Mouse (Mus musculus) liver, embryonic 14.5 days (tissue): ENCODE results near the gene Gsap.

Experiments
- CTCF ChIP-seq: IDR thresholded peaks from 2 replicates; pipeline ENCODE4 v1.5.1; 2016; ENCODE audit warnings: antibody characterized with exemption, low read depth, control low read depth
- EP300 ChIP-seq: IDR thresholded peaks from 2 replicates; pipeline ENCODE4 v1.6.1; 2016; ENCODE audit warnings: antibody characterized with exemption, low read depth

DNA sequence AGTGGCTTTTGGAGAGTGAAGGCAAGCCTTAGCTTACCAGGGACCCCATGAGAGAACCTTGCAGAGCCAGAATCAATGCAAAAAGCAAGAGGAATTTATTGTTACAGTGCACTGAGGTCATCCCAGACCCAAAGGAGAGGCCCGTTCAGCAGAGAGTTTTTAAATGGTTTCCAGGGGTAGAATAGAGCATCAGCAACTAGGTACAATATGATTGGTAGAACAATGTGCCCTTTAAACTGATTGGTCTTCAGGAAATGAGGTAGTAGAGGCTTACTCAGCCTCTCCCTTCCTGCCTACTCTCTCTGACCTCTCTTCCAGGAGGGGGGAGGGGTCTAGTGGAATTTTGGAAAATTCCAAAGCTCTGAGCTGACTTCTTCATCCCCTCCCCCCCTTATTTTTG lies 59.2 kb downstream of the Gsap start:
- no peak for TF ChIP-seq CTCF
- no peak for TF ChIP-seq EP300
